Mouse (Mus musculus) liver, embryonic 15.5 days (tissue): ENCODE data around the gene Kif1bp. TPM values are rescaled to one million over a fixed set of nuclear protein-coding genes. Genes with fewer than 3 reads are reported as not detected.

Source experiments
- ATAC-seq: fragments of 200-750 bp; cut with Nextera tagmentation; 2 replicates; pipeline ENCODE4 v1.8.0; 2017; ENCODE audit warnings: moderate number of reproducible peaks, mild to moderate bottlenecking, moderate library complexity; ENCODE audit not compliant: insufficient read depth
- H3K27ac ChIP-seq: fragments of 300-500 bp; sonication (generic); replicated peaks from 2 replicates; pipeline ENCODE4 v1.5.1; 2015; ENCODE audit warnings: mild to moderate bottlenecking, inconsistent platforms
- H3K27me3 ChIP-seq: fragments of 300-500 bp; sonication (generic); 2 replicates; pipeline ENCODE4 v1.6.1; 2015; ENCODE audit warnings: mild to moderate bottlenecking, inconsistent platforms
- H3K36me3 ChIP-seq: fragments of 300-500 bp; sonication (generic); replicated peaks from 2 replicates; pipeline ENCODE4 v1.6.1; 2015; ENCODE audit warnings: moderate library complexity, mild to moderate bottlenecking, inconsistent platforms
- H3K4me1 ChIP-seq: fragments of 300-500 bp; sonication (generic); replicated peaks from 2 replicates; pipeline ENCODE4 v1.6.1; 2015; ENCODE audit warnings: inconsistent platforms
- H3K4me2 ChIP-seq: fragments of 300-500 bp; sonication (generic); 2 replicates; pipeline ENCODE4 v1.6.1; 2015; ENCODE audit warnings: moderate library complexity, mild to moderate bottlenecking, inconsistent platforms
- H3K4me3 ChIP-seq: fragments of 300-500 bp; sonication (generic); replicated peaks from 2 replicates; pipeline ENCODE4 v1.5.1; 2015; ENCODE audit warnings: mild to moderate bottlenecking, inconsistent platforms
- H3K9ac ChIP-seq: fragments of 300-500 bp; sonication (generic); 2 replicates; pipeline ENCODE4 v1.6.1; 2015; ENCODE audit warnings: moderate library complexity, mild to moderate bottlenecking, inconsistent platforms
- H3K9me3 ChIP-seq: fragments of 300-500 bp; sonication (generic); replicated peaks from 2 replicates; pipeline ENCODE4 v1.6.1; 2016; ENCODE audit warnings: inconsistent platforms
- WGBS: fragments of 180-500 bp; shearing (Covaris S2); methylation state at CpG from one replicate; pipeline ENCODE4 v1.1.7; 2015; ENCODE audit warnings: mixed read lengths; ENCODE audit not compliant: insufficient replicate concordance; 5-methylcytosine and 5-hydroxymethylcytosine counted together
- polyA plus RNA-seq: library from polyadenylated mRNA; unstranded; fragments of >200 nt; fragmentation: Nextera tagmentation; extraction: Ambion mirVana; gene quantifications from 2 replicates; pipeline ENCODE4 v1.2.1, GENCODE M21; 2015

Kif1bp gene
- polyA plus RNA-seq, 1 experiment from 2014 or later = 11.1 TPM

DNA sequence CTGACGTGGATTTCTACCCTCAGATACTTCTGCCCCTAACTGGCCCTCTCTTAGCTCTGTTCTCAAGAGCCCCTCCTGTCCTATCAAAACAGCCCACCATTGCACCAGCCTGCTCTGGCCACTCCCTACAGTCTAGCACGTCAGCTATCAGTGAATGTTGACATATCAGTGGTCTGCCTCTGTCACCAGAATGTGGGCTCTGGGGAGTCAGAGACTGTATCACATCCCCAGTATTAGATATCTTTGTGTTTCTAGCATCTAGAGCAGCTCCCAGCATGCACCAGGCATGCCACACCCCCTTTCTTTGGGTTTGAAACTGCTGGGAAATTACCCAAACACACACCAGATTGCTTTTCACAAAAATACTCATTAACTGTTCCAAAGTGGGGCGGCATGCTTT is 37.5 kb downstream of the Kif1bp start:
- Histone ChIP-seq H3K9ac (no peak overlapping the region), H3K27ac (0 out of 2 replicates have a peak overlapping the region, but pooled peaks have one; percentile 55), H3K4me2 (no peak overlapping the region), H3K4me1 (peaks cover 28% of the 10 kb centered on the region), H3K36me3 (no peaks in the 10 kb centered on the region), H3K27me3 (no peaks in the 10 kb centered on the region), H3K4me3 (no peak overlapping the region), H3K9me3 (no peaks in the 10 kb centered on the region)
- ATAC-seq = peak; percentile 76
- WGBS = 32% methylated on average over 3 of the region's 3 CpGs

DNA sequence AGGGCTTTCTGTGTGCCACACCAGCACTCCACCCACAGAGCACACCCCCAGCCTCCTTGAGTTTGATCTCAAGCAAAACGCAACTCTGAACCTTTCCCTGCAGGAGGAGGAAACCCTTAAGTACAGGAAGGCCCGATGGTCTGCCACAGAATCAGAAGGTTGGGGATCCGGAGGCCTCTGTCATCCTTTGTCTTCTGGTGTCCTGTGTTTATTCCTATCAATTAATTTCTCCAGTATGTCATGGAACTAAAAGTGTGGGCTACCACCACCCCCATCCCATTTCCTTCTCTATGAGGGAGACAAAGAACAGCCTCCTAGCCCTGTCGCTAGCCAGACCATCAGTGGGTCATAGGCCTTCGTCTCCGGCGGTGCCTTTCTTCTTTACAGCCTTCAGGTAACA is 43.7 kb downstream of the Kif1bp start:
- Histone ChIP-seq H3K4me1 (no peaks in the 10 kb centered on the region), H3K4me3 (no peak overlapping the region), H3K9me3 (no peaks in the 10 kb centered on the region), H3K4me2 (no peak overlapping the region), H3K36me3 (no peaks in the 10 kb centered on the region), H3K27me3 (no peaks in the 10 kb centered on the region), H3K9ac (no peak overlapping the region), H3K27ac (no peak overlapping the region)
- 71% methylated on average over 7 of the region's 7 CpGs for WGBS
- no peak for ATAC-seq

DNA sequence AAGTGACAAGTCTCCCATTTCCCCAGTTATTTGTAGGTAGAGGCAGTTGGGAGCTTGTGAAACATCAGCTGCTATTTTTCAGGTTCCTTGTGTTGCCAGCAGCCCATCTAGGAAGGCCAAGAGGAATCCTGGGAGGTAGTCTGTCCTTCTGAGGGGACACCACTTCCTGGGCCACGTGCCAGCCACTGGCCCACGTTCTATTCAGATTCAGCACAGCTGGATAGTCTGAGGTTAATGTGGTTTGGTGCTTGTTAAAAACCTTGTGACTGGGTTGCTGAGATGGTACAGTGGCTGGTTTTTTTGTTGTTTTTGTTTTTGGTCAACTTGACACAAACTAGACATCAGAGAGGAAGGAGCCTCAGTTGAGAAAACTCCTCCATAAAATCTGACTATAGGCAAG is 45.4 kb downstream of the Kif1bp start:
- Histone ChIP-seq H3K4me1 (no peaks in the 10 kb centered on the region), H3K27me3 (no peaks in the 10 kb centered on the region), H3K4me3 (no peak overlapping the region), H3K27ac (no peak overlapping the region), H3K9ac (no peak overlapping the region), H3K9me3 (no peaks in the 10 kb centered on the region), H3K36me3 (no peaks in the 10 kb centered on the region), H3K4me2 (no peak overlapping the region)
- no peak for ATAC-seq
- WGBS = 21% methylated on average over 2 of the region's 2 CpGs

DNA sequence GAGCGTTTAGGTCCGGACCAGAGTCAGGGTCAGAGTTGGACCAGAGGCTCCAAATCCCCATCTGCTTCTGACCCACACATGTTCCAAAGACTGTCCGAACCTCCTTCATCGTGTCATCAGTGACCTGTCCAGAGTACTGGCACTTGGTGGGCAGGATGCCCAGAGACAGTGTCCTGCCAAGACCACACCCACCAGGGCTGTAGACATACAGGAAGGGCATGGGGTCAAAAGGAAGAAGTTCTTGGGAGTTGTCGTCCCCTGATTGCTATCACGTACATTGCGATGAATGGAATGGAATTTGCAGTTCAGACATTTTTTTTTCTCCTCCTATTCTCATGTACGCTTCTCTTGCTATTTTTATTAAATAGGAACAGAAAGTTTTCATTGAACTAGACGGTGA is 48.1 kb downstream of the Kif1bp start:
- H3K4me3 ChIP-seq = no peak overlapping the region
- H3K9me3 ChIP-seq = no peaks in the 10 kb centered on the region
- H3K9ac ChIP-seq = no peak overlapping the region
- ATAC-seq = no peak
- no peaks in the 10 kb centered on the region for H3K36me3 ChIP-seq
- no peak overlapping the region for H3K4me2 ChIP-seq
- no peak overlapping the region for H3K27ac ChIP-seq
- H3K27me3 ChIP-seq = no peaks in the 10 kb centered on the region
- no peaks in the 10 kb centered on the region for H3K4me1 ChIP-seq
- WGBS = 56% methylated on average over 9 of the region's 9 CpGs

DNA sequence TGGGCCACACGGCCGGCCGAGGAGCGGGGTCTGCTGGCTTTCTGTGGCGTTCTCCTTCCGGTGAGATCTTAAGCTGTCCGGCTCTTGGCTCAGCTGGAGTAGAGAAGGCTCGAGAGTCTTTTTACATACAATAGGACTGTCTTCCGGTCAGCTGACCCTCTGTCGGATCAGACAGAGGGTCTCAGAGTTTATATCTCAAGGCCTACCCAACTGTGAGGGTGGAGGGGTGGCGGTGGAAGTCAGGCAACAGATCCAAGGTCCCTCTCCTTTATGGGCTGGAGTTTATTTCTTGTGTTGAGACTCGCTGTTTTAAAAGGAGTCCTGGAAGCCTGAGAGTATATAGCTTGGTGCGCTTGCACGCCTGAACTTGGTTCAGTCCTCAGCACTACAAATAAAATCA is 50.9 kb downstream of the Kif1bp start, which contains the start of gene Srgn:
Gene Srgn (minus strand): TSS at position 101 of the 400 bp plus-strand sequence.
- H3K4me1 ChIP-seq = peaks cover 5% of the 10 kb centered on the region
- H3K27me3 ChIP-seq = no peaks in the 10 kb centered on the region
- no peak for ATAC-seq
- H3K9me3 ChIP-seq = no peaks in the 10 kb centered on the region
- no peak within 1 kb of the TSS for H3K27ac ChIP-seq
- no peak within 1 kb of the TSS for H3K9ac ChIP-seq
- WGBS = 76% methylated on average over 14 of the region's 14 CpGs
- H3K4me2 ChIP-seq = no peak within 1 kb of the TSS
- no peak within 1 kb of the TSS for H3K4me3 ChIP-seq
- H3K36me3 ChIP-seq = no peaks in the 10 kb centered on the region

DNA sequence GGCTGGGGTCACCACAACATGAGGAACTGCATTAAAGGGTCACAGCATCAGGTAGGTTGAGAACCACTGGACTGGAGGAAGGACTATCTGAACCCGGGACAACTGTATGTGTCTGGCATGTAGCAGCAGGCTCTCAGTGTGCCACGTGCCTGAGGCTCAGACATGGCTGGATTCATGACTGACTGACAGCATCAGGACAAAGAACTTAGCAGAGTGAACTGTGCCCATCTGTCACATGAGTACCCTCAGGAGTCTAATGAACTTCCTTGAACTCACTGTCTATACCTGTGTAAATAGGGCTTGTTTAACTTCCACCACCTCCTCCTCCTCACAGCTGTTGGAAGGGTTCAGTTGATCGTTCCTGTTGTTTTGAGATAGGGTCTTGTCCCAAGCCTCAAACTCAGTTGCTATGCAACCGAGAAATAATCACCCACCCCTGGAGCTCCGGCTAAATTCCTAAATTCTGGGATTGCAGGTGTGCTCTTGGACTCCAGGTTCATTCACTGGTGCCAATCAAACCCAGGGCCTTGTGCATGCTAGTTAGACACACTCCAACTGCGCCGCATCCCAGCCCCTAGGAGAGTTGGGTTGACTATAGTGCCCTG is 55.8 kb downstream of the Kif1bp start:
- Histone ChIP-seq H3K9me3 (no peaks in the 10 kb centered on the region), H3K27ac (0 out of 2 replicates have a peak overlapping the region, but pooled peaks have one; percentile 66), H3K27me3 (no peaks in the 10 kb centered on the region), H3K4me1 (peaks cover 31% of the 10 kb centered on the region), H3K4me2 (no peak overlapping the region), H3K36me3 (no peaks in the 10 kb centered on the region), H3K9ac (peak overlapping the region; percentile 15; the same call in 1 of the 2 replicates), H3K4me3 (no peak overlapping the region)
- 63% methylated on average over 7 of the region's 7 CpGs for WGBS
- ATAC-seq = no peak

DNA sequence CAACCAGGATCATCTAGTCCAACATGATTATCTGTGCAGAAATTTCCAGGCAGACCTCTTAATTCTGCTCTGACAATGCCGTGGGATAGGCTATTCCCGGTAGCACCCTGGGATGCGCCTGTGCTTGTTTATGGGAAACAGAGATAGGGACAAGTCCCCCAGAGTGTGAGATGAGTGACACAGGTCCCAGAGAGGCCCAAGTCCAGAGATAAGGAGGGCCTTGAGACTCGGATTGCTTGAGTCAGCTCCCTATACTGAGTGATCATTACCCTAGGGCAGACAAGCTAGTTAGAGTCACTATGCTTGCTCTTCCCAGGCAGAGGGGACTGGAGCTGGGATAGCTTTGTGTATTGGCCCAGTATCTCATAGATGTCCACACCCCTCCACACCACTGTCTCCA is 56.5 kb downstream of the Kif1bp start:
- peaks cover 35% of the 10 kb centered on the region for H3K4me1 ChIP-seq
- H3K9ac ChIP-seq = no peak overlapping the region
- ATAC-seq = peak; percentile 64; the same call in 1 of the 2 replicates
- H3K36me3 ChIP-seq = no peaks in the 10 kb centered on the region
- H3K27me3 ChIP-seq = no peaks in the 10 kb centered on the region
- WGBS = 20% methylated on average over 4 of the region's 4 CpGs
- no peaks in the 10 kb centered on the region for H3K9me3 ChIP-seq
- H3K4me2 ChIP-seq = peak overlapping the region; percentile 36
- H3K4me3 ChIP-seq = no peak overlapping the region
- peak overlapping the region; percentile 66 for H3K27ac ChIP-seq

DNA sequence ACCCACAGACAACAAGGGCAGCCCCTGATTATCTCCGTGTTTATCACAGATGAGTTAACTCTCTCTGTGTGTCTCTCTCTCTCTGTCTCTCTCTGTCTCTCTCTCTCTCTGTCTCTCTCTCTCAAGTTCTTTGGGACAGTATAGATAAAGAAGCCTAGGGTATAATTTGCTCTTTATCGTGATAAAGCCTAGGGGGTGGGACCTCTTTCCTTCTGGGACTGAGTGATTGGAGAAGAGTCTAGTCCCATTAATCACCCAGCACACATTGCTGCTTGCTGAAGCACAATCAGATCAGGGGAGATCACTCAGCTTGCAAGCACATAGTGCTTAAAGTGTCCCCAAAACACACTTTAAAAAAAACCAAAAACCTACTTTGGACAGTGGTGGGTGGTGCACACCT is 57.3 kb downstream of the Kif1bp start:
- Histone ChIP-seq H3K27ac (peak overlapping the region; percentile 68), H3K9ac (no peak overlapping the region), H3K9me3 (no peaks in the 10 kb centered on the region), H3K36me3 (no peaks in the 10 kb centered on the region), H3K4me3 (no peak overlapping the region), H3K27me3 (no peaks in the 10 kb centered on the region), H3K4me1 (peaks cover 35% of the 10 kb centered on the region), H3K4me2 (peak overlapping the region; percentile 35)
- 20% methylated on average over 2 of the region's 2 CpGs for WGBS
- peak; percentile 84 for ATAC-seq

DNA sequence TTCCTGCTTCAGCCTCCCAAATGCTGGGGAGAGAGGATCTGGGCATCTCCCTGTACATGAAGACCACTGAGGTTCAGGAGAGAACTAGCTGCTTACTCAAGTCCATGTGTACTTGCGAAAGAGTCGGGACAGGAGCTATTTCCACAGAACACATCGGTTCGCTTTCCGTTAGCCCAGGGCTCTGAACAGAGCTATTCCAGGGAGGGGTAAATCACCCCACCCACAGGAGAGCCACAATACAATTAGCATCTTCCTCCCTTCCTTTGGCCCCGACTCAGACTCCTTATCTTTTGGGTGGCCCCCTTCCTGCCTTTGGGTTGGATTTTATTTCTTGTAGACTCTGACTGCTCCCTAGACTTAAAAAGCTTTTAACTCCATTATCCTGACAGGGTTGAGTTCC is 60.7 kb downstream of the Kif1bp start:
- H3K4me3 ChIP-seq = no peak overlapping the region
- ATAC-seq = no peak
- no peak overlapping the region for H3K27ac ChIP-seq
- H3K9me3 ChIP-seq = no peaks in the 10 kb centered on the region
- no peaks in the 10 kb centered on the region for H3K27me3 ChIP-seq
- H3K9ac ChIP-seq = no peak overlapping the region
- no peak overlapping the region for H3K4me2 ChIP-seq
- H3K4me1 ChIP-seq = peaks cover 37% of the 10 kb centered on the region
- WGBS = 29% methylated on average over 6 of the region's 6 CpGs
- H3K36me3 ChIP-seq = no peaks in the 10 kb centered on the region

DNA sequence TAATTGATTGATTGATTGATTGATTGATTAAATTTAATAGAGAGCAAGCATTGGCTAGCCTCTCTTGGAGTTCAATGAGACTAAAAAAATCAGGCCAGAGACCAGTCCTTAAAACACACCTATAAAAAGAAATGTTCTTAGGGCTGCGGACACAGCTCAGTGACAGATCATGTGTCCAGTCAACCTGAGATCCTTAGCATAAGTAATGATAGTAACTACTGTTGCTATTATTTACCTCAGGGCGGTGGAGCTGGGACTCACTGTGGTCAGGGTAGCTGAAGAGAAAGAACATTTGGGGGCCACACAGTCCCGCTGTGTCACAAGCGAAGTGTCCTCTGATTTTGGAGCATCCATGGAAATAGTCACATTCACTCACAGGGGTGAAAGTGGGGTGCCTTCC is 65.4 kb downstream of the Kif1bp start:
- 81% methylated on average over 4 of the region's 4 CpGs for WGBS
- Histone ChIP-seq H3K36me3 (no peaks in the 10 kb centered on the region), H3K27ac (no peak overlapping the region)

DNA sequence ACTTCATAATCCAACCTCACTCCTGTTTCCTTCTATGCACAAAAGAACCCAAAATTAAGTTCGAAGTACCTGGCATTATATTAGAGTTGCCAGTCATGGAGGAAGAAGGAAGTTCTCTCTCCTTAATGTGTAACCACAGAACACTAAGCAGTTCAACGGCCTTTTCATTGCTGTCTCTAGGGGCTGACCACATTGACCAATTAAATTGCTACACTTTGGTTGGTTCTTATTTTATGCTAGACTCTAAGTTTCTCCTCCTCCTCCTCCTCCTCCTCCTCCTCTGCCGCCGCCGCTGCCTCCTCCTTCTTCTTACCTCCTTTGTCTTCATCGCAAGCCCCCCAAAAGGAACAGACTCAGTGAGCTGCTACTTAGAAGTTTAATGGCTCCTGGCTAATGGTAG is 66.7 kb downstream of the Kif1bp start:
- H3K27ac ChIP-seq = peak overlapping the region; percentile 26; the same call in 1 of the 2 replicates
- H3K4me2 ChIP-seq = no peak overlapping the region
- no peaks in the 10 kb centered on the region for H3K36me3 ChIP-seq
- H3K9me3 ChIP-seq = no peaks in the 10 kb centered on the region
- ATAC-seq = no peak
- H3K27me3 ChIP-seq = 0 out of 2 replicates have a peak, but pooled peaks cover 4% of the 10 kb centered on the region
- H3K4me1 ChIP-seq = peaks cover 37% of the 10 kb centered on the region
- no peak overlapping the region for H3K9ac ChIP-seq
- no peak overlapping the region for H3K4me3 ChIP-seq
- 18% methylated on average over 6 of the region's 6 CpGs for WGBS

More for the DNA sequence above, 65.4 kb downstream of the Kif1bp start:
- Histone ChIP-seq H3K9me3 (no peaks in the 10 kb centered on the region), H3K4me2 (no peak overlapping the region), H3K4me3 (no peak overlapping the region), H3K4me1 (peaks cover 31% of the 10 kb centered on the region), H3K9ac (no peak overlapping the region), H3K27me3 (0 out of 2 replicates have a peak, but pooled peaks cover 4% of the 10 kb centered on the region)
- ATAC-seq = no peak
